Mouse (Mus musculus): ENCODE results near the gene Ryr3.

The Ryr3 gene

DNA sequence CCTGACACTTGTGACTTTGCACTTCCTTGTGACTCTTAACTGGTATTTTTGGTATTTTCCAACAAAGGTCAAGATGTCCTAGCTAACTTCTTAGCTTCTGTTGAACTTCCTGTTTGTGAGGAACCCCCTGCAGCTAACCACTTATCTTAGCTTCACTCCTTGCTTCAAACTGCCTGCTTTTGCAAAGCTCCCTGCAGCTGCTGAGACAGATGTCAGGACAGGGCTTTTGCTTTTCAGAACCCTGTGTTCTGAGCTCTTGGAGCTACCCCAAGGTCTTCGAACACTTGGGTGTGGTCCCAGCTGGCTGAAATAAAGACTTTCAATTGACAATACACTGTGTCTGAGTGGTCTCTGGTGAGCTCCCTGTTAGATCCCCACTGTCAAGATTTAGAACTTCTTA is 540.2 kb downstream of the Ryr3 start:
- in situ Hi-C loops (cut with MseI, MboI), result no loop called here

DNA sequence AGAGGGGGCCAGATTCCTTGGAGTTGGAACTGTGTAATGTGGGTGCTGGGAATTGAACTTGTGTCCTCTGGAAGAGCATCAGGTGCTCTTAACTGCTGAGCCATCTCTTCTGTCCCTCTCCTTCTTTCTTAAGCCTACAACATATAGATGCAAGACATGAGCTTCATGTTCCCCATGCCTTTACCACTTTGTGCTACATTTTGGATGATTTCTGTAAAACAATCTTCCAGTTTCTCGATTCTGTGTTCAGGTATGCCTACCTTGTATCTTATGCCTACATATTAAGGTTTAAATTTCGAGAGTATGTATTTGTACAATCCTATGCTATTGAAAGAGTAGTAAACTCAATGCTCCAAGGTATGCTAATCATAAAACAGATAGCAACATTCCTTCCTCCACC is 540.7 kb downstream of the Ryr3 start:
- in situ Hi-C loops (cut with MseI, MboI), result no loop called here

DNA sequence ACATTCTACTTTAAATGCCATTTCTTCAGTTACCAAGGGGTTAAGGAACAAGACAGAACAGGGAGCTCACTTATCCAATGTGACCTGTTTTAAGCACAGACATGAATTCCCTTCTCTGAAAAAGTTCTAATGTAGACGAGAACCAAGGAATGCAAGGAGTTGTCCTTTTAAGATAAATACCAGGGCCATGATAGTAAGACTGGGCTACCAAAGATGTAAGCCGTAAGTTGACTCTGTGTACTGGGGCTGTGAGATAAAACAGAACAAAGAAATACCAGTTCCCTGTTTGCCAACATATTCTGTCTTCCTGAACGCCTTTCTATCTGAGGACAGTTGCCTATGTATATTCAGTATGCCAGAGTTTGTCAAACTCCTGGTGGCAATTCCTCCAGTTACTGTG is 547.4 kb downstream of the Ryr3 start:
- in situ Hi-C loops (cut with MseI, MboI), result no loop called here

DNA sequence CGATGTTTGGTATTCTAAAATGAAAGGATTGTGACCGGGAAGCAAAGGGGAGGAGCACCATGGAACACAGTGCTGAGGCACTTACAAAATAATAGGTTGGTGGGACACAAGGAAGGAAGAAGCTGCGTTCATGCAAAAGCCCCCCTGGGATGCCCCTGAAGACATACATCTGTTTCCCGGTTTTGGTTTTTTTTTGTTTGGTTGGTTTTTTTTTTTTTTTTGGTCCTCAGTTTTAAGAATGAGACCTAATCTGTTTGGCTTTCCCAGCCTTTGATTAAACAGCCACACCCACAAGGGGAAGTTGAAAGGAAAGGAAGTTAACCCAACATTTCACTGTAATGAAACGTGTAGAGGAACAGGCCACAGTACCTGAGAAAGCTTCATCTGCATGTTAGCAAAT is 560.8 kb downstream of the Ryr3 start:
- in situ Hi-C loops (cut with MseI, MboI), result no loop called here

DNA sequence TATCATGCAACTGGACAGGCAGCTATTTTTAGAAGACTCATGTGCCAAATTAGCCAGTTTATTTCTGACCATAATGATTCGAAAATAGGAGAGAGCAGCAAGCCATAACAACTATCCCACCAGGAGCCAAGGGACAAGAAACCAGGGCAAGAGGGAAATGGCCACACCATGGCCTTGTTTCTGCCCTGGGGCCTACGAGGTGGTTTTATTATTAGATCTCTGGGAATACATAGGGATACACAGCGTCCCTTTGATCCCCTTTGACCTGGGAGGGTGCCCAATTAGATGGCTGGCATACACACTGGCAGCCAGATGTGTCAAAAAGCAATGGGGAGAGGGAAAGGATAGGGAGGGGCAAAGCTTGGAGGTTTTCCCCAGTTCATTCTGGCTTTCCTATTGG is 563.1 kb downstream of the Ryr3 start:
- in situ Hi-C loops (cut with MseI, MboI), result no loop called here

DNA sequence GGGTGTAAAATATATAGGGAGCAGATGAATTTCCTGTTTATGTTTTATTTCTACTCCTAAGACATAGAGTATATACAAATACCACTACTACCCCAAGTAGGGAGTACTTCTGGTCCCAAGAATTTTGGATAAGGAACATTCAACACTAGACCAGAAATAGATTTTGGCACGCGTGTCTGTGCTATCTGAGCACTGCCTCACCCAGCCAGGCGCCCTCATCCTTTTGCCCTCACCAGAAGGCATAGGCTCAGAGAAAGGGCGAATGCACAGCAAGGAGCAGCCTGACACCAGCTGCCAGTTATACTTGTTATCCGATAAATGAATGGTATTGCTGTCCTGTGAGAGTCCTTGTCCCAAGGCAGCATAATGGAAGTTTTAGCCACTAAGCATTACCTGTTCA is 579.7 kb downstream of the Ryr3 start:
- in situ Hi-C loops (cut with MseI, MboI), result no loop called here

DNA sequence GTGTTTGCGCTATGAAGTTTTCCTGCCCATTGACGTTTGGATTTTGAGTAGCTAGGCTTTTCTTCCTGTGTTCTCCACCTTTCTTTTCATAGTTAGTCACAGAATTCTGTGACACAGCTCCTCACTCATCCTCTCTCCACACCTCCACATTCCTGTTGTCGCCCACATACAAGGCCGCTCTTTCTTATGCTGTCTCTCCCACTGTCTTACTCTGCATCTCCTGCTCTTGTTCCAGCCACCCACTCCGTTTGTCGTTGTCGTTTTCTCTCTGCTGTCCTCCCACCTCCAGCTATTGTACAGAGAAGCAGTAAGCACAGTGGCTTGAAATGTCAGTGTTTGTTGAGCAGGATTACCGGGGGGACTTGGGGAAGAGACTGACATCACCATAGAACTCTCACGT is 584.4 kb downstream of the Ryr3 start:
- in situ Hi-C loops (cut with MseI, MboI), result no loop called here

DNA sequence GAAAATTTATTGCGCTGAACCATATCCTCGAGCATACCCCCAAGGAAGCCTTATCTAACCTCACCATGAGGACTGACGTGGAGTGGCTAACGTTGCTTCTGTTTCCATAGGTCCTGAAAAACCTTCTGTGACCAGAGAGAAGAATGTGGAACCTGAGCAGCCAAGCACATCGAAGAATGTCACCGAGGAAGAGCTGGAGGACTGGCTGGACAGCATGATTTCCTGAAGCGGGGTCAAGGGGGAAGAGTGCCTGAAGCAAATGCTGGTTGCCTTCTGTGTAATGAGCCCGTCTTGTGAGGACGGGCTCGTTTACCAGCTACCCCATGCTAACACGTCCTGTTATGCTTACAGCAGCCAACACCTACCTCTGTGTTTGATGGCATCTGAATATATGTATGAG is 586.2 kb downstream of the Ryr3 start:
- in situ Hi-C loops (cut with MseI, MboI), result no loop called here

DNA sequence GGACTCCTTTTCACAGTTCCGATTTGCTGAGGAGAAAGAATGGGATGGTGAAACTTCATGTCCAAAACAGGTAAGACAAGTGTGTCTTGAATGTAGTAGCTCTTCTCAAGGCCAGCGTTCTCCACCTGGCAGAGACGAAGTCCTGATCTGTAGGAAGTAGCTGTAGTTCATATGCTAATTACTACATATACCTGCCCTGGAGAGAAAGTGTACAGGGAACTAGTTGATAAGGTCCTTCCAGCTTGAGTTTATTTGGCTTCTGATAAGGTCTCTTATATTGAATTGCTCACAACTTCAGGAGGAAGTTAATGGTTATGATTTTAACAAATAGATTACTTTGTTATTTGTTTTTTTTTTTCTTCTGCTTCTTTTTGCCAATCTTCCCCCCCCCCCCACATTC is 591.7 kb downstream of the Ryr3 start:
- in situ Hi-C loops (cut with MseI, MboI), result no loop called here

DNA sequence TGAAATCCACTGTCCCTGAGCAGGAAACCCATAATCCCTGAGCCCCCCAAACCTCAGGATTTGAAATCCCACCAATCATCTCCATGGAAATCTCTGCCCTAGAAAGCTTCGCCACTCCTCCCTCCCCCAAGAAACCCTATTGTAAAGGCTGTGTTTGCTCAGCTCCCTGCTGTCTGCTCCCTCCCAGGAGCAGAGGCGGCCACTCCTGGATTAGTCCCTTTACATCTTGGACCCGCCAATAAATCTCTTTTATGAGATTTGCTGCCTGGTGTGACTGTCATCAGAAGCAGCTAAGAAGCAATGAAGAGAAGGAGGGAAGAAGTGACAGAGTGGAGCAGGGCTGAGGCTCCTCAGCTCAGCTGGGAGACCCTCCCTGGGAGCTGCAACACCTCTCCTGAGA is 599.7 kb downstream of the Ryr3 start:
- in situ Hi-C loops (cut with MseI, MboI), result no loop called here

DNA sequence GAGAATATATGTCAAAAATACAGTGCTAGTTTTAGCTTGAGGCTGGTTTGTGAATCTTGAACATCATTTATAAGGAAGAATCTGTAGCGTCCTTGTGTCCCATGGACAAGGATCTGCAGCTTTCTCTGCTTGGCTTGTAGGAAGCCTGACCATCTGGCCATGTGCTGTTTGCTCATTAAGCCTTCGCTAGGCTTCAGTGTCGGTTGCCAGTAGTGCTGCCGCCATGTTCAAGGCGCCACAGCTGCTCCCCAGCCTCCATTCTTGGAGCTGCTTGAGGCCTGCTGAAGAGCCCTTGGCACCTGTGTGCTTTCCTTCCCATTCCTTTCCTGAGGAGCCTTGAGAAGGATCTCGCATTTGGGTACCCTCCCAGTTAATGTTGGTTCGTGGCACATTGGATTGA is 602.5 kb downstream of the Ryr3 start:
- in situ Hi-C loops (cut with MseI, MboI), result no loop called here

DNA sequence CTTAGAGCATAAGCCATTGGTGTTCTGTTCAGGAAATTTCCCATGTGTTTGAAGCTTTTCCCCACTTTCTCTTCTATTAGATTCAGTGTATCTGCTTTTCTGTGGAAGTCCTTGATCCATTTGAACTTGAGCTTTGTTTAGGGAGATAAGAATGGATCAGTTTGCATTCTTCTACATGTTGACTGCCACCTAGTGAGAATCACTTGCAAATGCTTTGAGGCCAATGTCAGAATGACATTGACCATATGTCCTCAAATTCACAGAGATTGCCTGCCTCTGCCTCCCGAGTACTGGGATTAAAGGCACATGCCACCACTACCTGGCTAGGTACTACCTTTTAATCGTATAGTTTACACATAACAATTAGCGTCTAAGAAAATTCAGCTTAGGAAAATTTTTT is 604.3 kb downstream of the Ryr3 start:
- in situ Hi-C loops (cut with MseI, MboI), result no loop called here

DNA sequence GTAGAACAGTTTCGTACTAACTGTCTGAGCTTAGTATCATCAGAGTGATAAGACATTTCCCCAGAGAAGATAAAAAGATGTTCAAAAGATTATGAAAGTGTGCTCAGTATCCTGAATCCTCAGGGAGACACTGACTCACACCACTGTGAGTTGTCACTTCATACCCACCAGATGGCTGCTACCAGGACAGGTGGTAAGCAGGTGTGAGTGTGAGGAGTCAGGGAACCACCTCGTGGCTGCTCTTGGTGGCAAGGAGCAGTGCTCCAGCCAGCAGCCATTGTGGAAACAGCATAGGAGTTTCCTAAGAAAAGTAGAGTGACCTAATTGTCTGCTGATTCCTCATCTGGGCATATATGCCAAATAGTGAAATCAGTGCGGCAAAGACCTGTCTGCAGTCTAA is 610.4 kb downstream of the Ryr3 start:
- in situ Hi-C loops (cut with MseI, MboI), result no loop called here

DNA sequence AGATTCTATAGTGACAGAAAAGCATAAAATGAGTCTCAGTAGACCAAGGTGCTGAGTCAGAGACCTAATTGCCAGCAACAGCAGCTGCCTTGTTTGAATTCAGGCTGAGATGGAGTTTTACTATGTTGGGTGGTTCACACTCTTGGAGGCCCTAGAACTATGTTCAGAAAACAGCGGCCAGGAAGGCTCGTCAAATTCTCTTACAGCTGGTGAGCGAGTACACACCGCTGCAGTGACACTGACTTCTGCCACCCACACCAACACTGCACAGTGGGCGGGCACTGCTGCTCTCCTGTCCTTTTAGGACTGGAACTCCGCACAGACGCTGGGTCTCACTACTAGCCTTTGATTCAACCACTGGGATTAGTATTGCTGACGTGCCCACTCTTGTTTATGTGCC is 614.4 kb downstream of the Ryr3 start:
- in situ Hi-C loops (cut with MseI, MboI), result no loop called here

DNA sequence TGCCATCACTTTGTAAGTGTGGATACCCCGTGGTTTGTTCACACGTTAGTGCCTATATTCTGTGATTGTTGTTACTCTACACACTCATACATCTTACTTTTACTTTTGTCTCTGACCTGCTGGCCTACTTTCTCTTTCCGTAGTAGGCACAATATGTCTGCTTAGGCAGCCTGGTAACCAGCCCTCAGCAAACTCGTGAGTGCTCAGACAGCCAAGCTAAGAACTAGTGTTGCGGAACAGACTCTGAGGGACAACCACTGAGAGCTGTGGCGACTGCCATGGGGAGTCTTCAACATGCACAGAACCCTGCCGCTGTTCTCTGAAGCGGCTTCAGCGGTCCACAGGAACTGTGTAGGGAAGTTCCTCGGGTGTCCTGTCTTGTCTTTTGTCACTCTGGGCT is 616.7 kb downstream of the Ryr3 start:
- in situ Hi-C loops (cut with MseI, MboI), result no loop called here

DNA sequence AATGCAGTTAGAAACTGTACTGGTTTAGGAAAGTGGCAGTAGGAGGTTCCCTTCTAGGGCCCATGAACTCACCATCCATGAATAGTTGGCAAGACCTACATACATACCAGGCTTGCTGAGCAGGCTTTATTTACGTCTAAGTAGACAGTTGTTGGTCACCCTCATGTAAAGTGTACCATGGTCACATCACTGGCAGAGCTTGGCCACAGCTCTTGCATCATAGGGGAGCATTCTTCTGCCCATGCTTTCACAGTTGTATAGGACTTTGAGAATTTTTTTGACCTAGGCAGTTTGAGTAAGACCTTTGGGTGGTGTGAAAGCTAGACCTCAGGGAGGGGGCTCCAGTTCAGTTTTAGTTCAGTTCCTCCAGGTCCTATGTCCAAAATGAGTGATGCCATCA is 619.8 kb downstream of the Ryr3 start:
- in situ Hi-C loops (cut with MseI, MboI), result no loop called here

DNA sequence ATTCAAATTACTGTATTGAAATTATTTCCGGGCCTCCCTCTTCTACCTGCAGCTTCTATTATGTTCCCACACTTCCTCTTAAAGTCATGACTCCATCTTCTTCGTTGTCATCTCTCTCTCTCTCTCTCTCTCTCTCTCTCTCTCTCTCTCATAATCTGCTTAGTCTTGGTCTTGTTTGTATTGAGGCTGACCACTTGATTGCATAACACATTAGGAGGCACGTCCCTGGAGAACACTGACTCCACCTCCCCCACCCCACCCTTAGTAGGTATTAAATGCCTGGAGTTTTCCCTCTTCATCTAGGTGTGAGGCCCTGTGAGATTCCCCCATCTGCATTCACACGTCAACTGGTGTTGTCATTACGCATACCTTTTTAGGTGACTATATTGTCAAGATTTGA is 620.5 kb downstream of the Ryr3 start:
- in situ Hi-C loops (cut with MseI, MboI), result no loop called here

DNA sequence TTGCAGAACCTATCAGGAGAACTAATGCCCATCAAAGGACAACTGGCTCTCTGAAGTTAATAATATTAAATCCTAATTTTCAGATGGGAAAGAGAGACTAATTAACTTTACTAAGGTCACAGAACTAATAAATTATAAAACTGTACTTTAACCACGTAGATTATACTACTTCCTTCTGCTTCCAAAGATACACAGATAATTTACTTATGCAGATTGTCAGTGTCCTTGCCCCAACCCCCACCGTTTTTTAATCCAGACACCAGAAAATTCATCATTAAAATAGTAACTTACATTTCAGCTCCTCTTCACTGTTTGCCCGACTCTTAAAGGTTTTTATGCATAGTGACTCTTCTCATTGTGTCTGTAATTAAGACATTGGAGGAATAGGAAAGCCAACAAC is 621.1 kb downstream of the Ryr3 start:
- in situ Hi-C loops (cut with MseI, MboI), result no loop called here

DNA sequence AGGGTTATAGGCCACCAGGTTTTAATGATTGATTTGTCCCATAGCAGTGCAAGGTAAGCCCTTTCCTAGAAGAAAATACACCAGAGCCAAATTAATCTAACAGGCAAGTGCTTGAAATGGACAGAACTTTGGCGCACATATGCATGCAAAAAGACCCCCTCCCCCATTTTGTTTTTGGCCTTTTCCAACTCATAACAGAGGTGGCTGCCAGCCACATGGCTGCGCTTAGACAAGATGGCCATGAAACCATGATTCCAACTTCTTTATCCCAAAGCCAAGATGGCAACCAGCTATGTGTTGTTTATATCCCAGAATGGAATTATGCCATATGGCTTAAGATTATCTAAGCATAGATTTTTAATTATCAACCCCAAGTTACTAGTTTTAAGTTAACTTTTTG is 623.1 kb downstream of the Ryr3 start:
- in situ Hi-C loops (cut with MseI, MboI), result no loop called here

DNA sequence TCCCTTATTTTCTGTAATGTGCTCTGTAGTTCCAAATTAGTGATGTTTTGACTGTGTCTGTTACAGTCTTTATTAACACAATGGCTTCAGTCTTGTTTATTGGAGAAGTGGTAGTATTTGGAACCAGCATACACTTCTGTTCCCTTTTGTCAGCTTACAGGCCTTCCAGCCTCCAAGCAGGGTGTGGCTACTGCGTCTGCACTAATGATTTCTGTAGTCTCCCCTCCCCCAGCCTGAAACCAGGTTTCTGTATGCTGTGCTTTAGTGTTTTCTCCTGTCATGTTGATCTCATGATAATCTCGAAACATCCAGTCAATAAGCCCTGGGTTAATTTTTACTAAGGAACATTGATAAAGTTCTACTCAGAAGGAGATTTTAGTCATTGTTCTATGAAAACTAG is 623.6 kb downstream of the Ryr3 start:
- in situ Hi-C loops (cut with MseI, MboI), result no loop called here

DNA sequence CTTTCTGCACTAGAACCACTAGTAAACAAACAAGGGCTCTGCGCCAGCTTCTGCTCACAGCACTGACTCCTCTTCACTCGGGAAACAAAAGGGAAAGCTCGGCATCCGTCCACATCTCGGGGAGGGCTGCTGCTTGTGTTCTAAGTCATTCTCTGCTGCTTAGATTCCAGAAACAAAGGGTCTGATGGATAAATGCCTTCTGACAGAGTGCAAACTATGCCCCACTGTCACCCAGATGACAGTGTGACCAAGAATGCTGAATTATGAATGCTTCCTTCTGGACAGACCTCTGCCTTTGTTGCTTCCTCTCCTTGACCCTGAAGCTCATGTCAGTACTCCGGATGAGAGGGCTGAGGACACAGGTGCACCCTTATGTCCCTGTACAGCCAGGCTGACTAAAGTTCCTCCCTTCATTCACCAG is 625.4 kb downstream of the Ryr3 start:
- in situ Hi-C loops (cut with MseI, MboI), result no loop called here

DNA sequence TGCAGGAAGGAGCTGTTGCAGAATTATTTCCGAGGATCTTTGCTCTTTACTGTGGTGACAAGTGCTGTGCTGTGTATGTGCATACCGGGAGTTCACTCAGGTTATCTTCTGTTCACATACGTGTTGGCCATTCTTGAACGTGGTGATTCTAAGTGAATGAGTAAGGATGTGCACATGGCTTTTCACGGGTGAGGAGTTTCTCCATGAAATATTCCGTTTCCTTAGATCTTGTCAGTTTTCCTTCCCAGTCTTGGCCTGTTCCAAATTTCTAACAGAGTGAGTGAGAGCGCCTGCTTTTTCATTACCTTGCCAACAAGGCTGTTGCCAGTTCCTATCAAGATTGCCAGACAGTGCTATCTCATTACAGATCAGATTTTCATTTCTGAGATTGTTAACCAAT is 625.9 kb downstream of the Ryr3 start:
- in situ Hi-C loops (cut with MseI, MboI), result no loop called here
